Mouse (Mus musculus) ES-E14 (cell line): ENCODE results near the gene Fam90a1a. TPM values are rescaled to one million over a fixed set of nuclear protein-coding genes. Genes with fewer than 3 reads are reported as not detected.

Experiments
- DNase-seq: peaks from one replicate; pipeline ENCODE4 v3.0.0-alpha.2; 2013; ENCODE audit warnings: low read depth, low spot score
- H3K27ac ChIP-seq: 2 replicates; pipeline ENCODE4 v1.5.1; 2012; ENCODE audit warnings: low read depth, mild to moderate bottlenecking, low read length, moderate library complexity, mixed read lengths; ENCODE audit not compliant: poor library complexity, insufficient read depth, severe bottlenecking
- H3K36me3 ChIP-seq: 2 replicates; pipeline ENCODE4 v1.6.1; 2012; ENCODE audit warnings: mild to moderate bottlenecking, low read length, moderate library complexity, mixed read lengths; ENCODE audit not compliant: control insufficient read depth, poor library complexity, insufficient read depth, severe bottlenecking
- H3K4me1 ChIP-seq, 2 experiments: fragments of 150-350 bp in 1 of 2; sonication (generic) in 1 of 2; 2 replicates each; pipeline ENCODE4 v1.6.1; 2012; ENCODE audit warnings: low read length in 2 of 2, mild to moderate bottlenecking in 1 of 2, mixed read lengths in 1 of 2; ENCODE audit not compliant: control insufficient read depth in 2 of 2, insufficient read depth in 2 of 2, poor library complexity in 1 of 2
- H3K4me3 ChIP-seq, 2 experiments: fragments of 150-350 bp in 1 of 2; sonication (generic) in 1 of 2; 2 replicates each; pipeline ENCODE4 v1.5.1; 2012; ENCODE audit warnings: low read length in 2 of 2, low read depth in 1 of 2, mild to moderate bottlenecking in 1 of 2, mixed read lengths in 1 of 2; ENCODE audit not compliant: insufficient read depth in 1 of 2, poor library complexity in 1 of 2, severe bottlenecking in 1 of 2
- H3K9ac ChIP-seq: 2 replicates; pipeline ENCODE4 v1.6.1; 2012; ENCODE audit warnings: low read depth, mild to moderate bottlenecking, low read length, mixed read lengths; ENCODE audit not compliant: poor library complexity, insufficient read depth, severe bottlenecking
- H3K9me3 ChIP-seq: fragments of 150-350 bp; sonication (generic); 2 replicates; pipeline ENCODE4 v1.6.1; 2012; ENCODE audit warnings: low read depth, mild to moderate bottlenecking, low read length; ENCODE audit not compliant: control insufficient read depth, insufficient read depth
- CHD2 ChIP-seq: IDR thresholded peaks from 2 replicates; pipeline ENCODE4 v1.6.1; 2014; ENCODE audit warnings: mild to moderate bottlenecking, low read depth, low read length, inconsistent platforms
- HCFC1 ChIP-seq: IDR thresholded peaks from 2 replicates; pipeline ENCODE4 v1.6.1; 2012; ENCODE audit warnings: low read length, inconsistent platforms, borderline replicate concordance; ENCODE audit not compliant: insufficient read depth
- MAFK ChIP-seq: IDR thresholded peaks from 2 replicates; pipeline ENCODE4 v1.6.1; 2014; ENCODE audit warnings: mild to moderate bottlenecking, low read depth, low read length, inconsistent platforms; ENCODE audit not compliant: insufficient read depth
- ZC3H11A ChIP-seq: IDR thresholded peaks from 2 replicates; pipeline ENCODE4 v1.6.1; 2012; ENCODE audit warnings: low read depth, mild to moderate bottlenecking, inconsistent platforms, low read length, borderline replicate concordance
- ZNF384 ChIP-seq: IDR thresholded peaks from 2 replicates; pipeline ENCODE4 v1.6.1; 2012; ENCODE audit warnings: low read depth, low read length, inconsistent platforms
- in situ Hi-C, 2 experiments: fragments of 600-800 bp; cut with MboI; formaldehyde crosslinking; loops; one replicate each; pipeline ENCODE4 v1.15.1; 2025; ENCODE audit warnings: low sequenced_read_pairs in 2 of 2, inconsistent platforms in 1 of 2; ENCODE audit not compliant: unreplicated experiment in 2 of 2
- total RNA-seq: library from RNA; depleted of rRNA; stranded (reverse); fragments of 300-350 nt; gene quantifications from 2 replicates; pipeline ENCODE4 v1.2.3, GENCODE M21; 2012

The Fam90a1a gene
- total RNA-seq, 1 experiment: not detected

GRCm38 (mm10) chr8:21992184-21992583 is 33.7 kb downstream of the Fam90a1a start:
- TF ChIP-seq ZNF384: no peak
- TF ChIP-seq ZC3H11A: peak; percentile 70; the same call in 1 of the 2 replicates
- H3K4me3 ChIP-seq: no peak overlapping the region
- H3K36me3 ChIP-seq: no peaks in the 10 kb centered on the region
- peak; percentile 38 for DNase-seq
- no peaks in the 10 kb centered on the region for H3K4me1 ChIP-seq
- no peaks in the 10 kb centered on the region for H3K9me3 ChIP-seq
- in situ Hi-C loops: loop anchor here in 1 of 2 experiments (10.0 kb wide), 1 partner anchor 133 kb away; the partner anchor contains the start of gene Nek5
- H3K27ac ChIP-seq: no peak overlapping the region
- no peak overlapping the region for H3K9ac ChIP-seq

GRCm38 (mm10) chr8:21995181-21995580 is 36.7 kb downstream of the Fam90a1a start:
- Histone ChIP-seq H3K9me3 (no peaks in the 10 kb centered on the region), H3K9ac (no peak overlapping the region), H3K36me3 (no peaks in the 10 kb centered on the region), H3K27ac (no peak overlapping the region), H3K4me1 (no peaks in the 10 kb centered on the region), H3K4me3 (no peak overlapping the region)
- TF ChIP-seq ZC3H11A: no peak
- TF ChIP-seq MAFK: no peak
- no peak for TF ChIP-seq CHD2
- no peak for TF ChIP-seq ZNF384
- TF ChIP-seq HCFC1: no peak
- peak; percentile 36 for DNase-seq
- in situ Hi-C loops: loop anchor here in 1 of 2 experiments (10.0 kb wide), 1 partner anchor 130 kb away; the partner anchor contains the start of gene Nek5

GRCm38 (mm10) chr8:22004750-22005522 is 46.4 kb downstream of the Fam90a1a start:
- no peak overlapping the region for H3K9ac ChIP-seq
- no peak overlapping the region for H3K4me3 ChIP-seq
- no peak overlapping the region for H3K27ac ChIP-seq
- in situ Hi-C loops: no loop called here
- no peaks in the 10 kb centered on the region for H3K9me3 ChIP-seq
- no peaks in the 10 kb centered on the region for H3K36me3 ChIP-seq
- DNase-seq: no peak
- no peaks in the 10 kb centered on the region for H3K4me1 ChIP-seq
- TF ChIP-seq MAFK (no peak), ZC3H11A (no peak), ZNF384 (no peak), CHD2 (no peak), HCFC1 (no peak)

- Histone ChIP-seq H3K27ac (no peak overlapping the region), H3K4me3 (no peak overlapping the region), H3K4me1 (no peaks in the 10 kb centered on the region), H3K9ac (no peak overlapping the region), H3K9me3 (no peaks in the 10 kb centered on the region), H3K36me3 (no peaks in the 10 kb centered on the region)
- no peak for TF ChIP-seq HCFC1
- no peak for TF ChIP-seq ZC3H11A
- no peak for TF ChIP-seq ZNF384
- TF ChIP-seq CHD2: no peak
- no peak for TF ChIP-seq MAFK
- DNase-seq: no peak
- in situ Hi-C loops: no loop called here
Observed at GRCm38 (mm10) chr8:22006423-22006822, 47.9 kb downstream of the Fam90a1a start.

GRCm38 (mm10) chr8:22009403-22009802 is 50.9 kb downstream of the Fam90a1a start:
- Histone ChIP-seq H3K9ac (no peak overlapping the region), H3K9me3 (no peaks in the 10 kb centered on the region), H3K36me3 (no peaks in the 10 kb centered on the region), H3K4me3 (no peak overlapping the region), H3K4me1 (peaks cover 3% of the 10 kb centered on the region in 2 experiments; a peak in 2 of 4 replicates), H3K27ac (no peak overlapping the region)
- DNase-seq: no peak
- in situ Hi-C loops: no loop called here
- TF ChIP-seq CHD2: no peak
- TF ChIP-seq ZNF384: no peak
- no peak for TF ChIP-seq MAFK
- no peak for TF ChIP-seq HCFC1
